ENCODE assay signal across 8 mouse cellular contexts in the genomic region with DNA sequence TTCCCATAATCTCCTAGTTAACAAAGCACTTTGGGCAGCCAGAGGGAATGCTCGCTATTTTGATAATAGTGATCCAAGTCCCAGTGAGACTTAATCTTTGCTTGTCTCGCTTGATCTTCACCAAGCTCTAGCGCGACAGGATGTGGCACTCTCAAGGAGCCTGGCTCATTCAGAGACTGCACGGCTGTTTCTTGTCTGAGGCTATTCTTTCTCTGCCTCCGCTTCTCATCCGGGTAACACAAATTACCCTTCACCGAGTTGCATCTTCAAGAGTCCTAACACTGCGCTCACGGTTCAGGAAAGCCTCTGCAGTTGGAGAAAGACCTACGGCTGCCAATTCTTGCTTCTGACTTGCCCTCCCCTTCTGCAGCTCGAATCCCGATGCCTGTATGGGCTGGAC. TPM values are rescaled to one million over a fixed set of nuclear protein-coding genes. Genes with fewer than 3 reads are reported as not detected.
DNase-seq lines count a peak whose midpoint lies in the region; ATAC-seq and TF ChIP-seq lines count a peak whose summit lies in the region.

No protein-coding gene starts in this region.

- H3K4me2 ChIP-seq in heart, embryonic 15.5 days, result peak overlapping the region; percentile 96
- peak overlapping the region; percentile 93 for H3K4me2 ChIP-seq in midbrain, embryonic 13.5 days (replicated peaks)

- TF ChIP-seq POLR2A in MEL (IDR thresholded peaks at IDR 0.05; ENCODE audit: control insufficient read depth in 1 of 2, insufficient read depth in 1 of 2, low read depth in 1 of 2, low read length in 2 of 2, poor library complexity in 1 of 2), result no peak

- no peaks in the 10 kb centered on the region for H3K9me3 ChIP-seq in heart, embryonic 15.5 days (replicated peaks)
- no peaks in the 10 kb centered on the region for H3K9me3 ChIP-seq in MEL (replicated peaks; ENCODE audit: insufficient read depth, low read length)
- no peaks in the 10 kb centered on the region for H3K9me3 ChIP-seq in hindbrain, embryonic 10.5 days
- H3K9me3 ChIP-seq in midbrain, embryonic 13.5 days, result no peaks in the 10 kb centered on the region

- ATAC-seq in heart, embryonic 15.5 days (replicated peaks; ENCODE audit: insufficient number of reproducible peaks, insufficient read depth, low FRiP score, low read depth), result no peak
- ATAC-seq in midbrain, embryonic 13.5 days, result 0 out of 2 replicates have a peak, but pooled peaks have one; percentile 5
- no peak for ATAC-seq in erythroid progenitor cell, adult 5-6 weeks (replicated peaks; ENCODE audit: low FRiP score, poor library complexity, severe bottlenecking)

- H3K9ac ChIP-seq in heart, embryonic 15.5 days, result peak overlapping the region; percentile 73
- peak overlapping the region; percentile 66 for H3K9ac ChIP-seq in MEL (ENCODE audit: control insufficient read depth, low read depth, low read length, poor library complexity, severe bottlenecking)
- H3K9ac ChIP-seq in midbrain, embryonic 13.5 days (replicated peaks), result peak overlapping the region; percentile 86

- TF ChIP-seq CTCF in MEL (IDR thresholded peaks at IDR 0.05 in 2 of 3, conservative IDR thresholded peaks at IDR 0.05 in 1 of 3; ENCODE audit: control insufficient read depth in 1 of 3, insufficient read depth in 1 of 3, low read depth in 2 of 3, low read length in 3 of 3, poor library complexity in 1 of 3, severe bottlenecking in 1 of 3), result no peak

- H3K4me1 ChIP-seq in heart, embryonic 15.5 days (replicated peaks), result peaks cover 13% of the 10 kb centered on the region
- H3K4me1 ChIP-seq in MEL (ENCODE audit: control insufficient read depth in 1 of 2, insufficient read depth in 2 of 2, low read length in 2 of 2), result peaks cover 0 to 19% of the 10 kb centered on the region in 2 experiments; a peak in 2 of 4 replicates
- H3K4me1 ChIP-seq in hindbrain, embryonic 10.5 days (replicated peaks), result peaks cover 20% of the 10 kb centered on the region
- peaks cover 27% of the 10 kb centered on the region for H3K4me1 ChIP-seq in midbrain, embryonic 13.5 days (replicated peaks)

- peaks cover 13% of the 10 kb centered on the region for H3K36me3 ChIP-seq in heart, embryonic 15.5 days
- H3K36me3 ChIP-seq in MEL (ENCODE audit: control insufficient read depth in 1 of 2, insufficient read depth in 2 of 2, low read length in 2 of 2), result peaks cover 0 to 4% of the 10 kb centered on the region in 2 experiments; a peak in 2 of 4 replicates
- peaks cover 14% of the 10 kb centered on the region for H3K36me3 ChIP-seq in hindbrain, embryonic 10.5 days
- H3K36me3 ChIP-seq in midbrain, embryonic 13.5 days, result peaks cover 23% of the 10 kb centered on the region

- H3K79me2 ChIP-seq in MEL (ENCODE audit: control insufficient read depth, insufficient read depth, low read length, poor library complexity), result peaks cover 7% of the 10 kb centered on the region

- no peak overlapping the region for H3K27ac ChIP-seq in heart, embryonic 15.5 days
- no peak overlapping the region for H3K27ac ChIP-seq in MEL (ENCODE audit: control insufficient read depth, low read depth, low read length)
- H3K27ac ChIP-seq in hindbrain, embryonic 10.5 days, result peak overlapping the region; percentile 83
- H3K27ac ChIP-seq in midbrain, embryonic 13.5 days, result peak overlapping the region; percentile 72

- no peak for TF ChIP-seq RAD21 in MEL (IDR thresholded peaks at IDR 0.05; ENCODE audit: low read depth, low read length)

- 24% methylated on average over 13 of the region's 13 CpGs for WGBS in heart, embryonic 15.5 days
- WGBS in hindbrain, embryonic 10.5 days, result 38% methylated on average over 13 of the region's 13 CpGs
- 35% methylated on average over 13 of the region's 13 CpGs for WGBS in midbrain, embryonic 13.5 days

- H3K4me3 ChIP-seq in heart, embryonic 15.5 days, result peak overlapping the region; percentile 91
- peak overlapping the region; percentile 59 to 94 for H3K4me3 ChIP-seq in MEL (ENCODE audit: control insufficient read depth in 1 of 2, insufficient read depth in 1 of 2, low read depth in 2 of 2, low read length in 2 of 2)
- peak overlapping the region; percentile 87 for H3K4me3 ChIP-seq in hindbrain, embryonic 10.5 days
- H3K4me3 ChIP-seq in midbrain, embryonic 13.5 days (replicated peaks), result peak overlapping the region; percentile 89

- no peak for DNase-seq in heart, adult 18-20 months
- peak; percentile 19 for DNase-seq in MEL (ENCODE audit: low read depth, low spot score)
- no peak for DNase-seq in hindbrain, embryonic 10.5 days (ENCODE audit: low spot score)
- DNase-seq in ovary, postnatal 10 days (ENCODE audit: low spot score), result no peak
- DNase-seq in cerebellum, adult 18-20 months, result no peak

- H3K27me3 ChIP-seq in heart, embryonic 15.5 days, result no peaks in the 10 kb centered on the region
- no peaks in the 10 kb centered on the region for H3K27me3 ChIP-seq in MEL (ENCODE audit: control insufficient read depth in 1 of 2, insufficient read depth in 2 of 2, low read length in 2 of 2)
- H3K27me3 ChIP-seq in hindbrain, embryonic 10.5 days (ENCODE audit: insufficient read depth, poor library complexity, severe bottlenecking), result 0 out of 2 replicates have a peak, but pooled peaks cover 5% of the 10 kb centered on the region
- 0 out of 2 replicates have a peak, but pooled peaks cover 5% of the 10 kb centered on the region for H3K27me3 ChIP-seq in midbrain, embryonic 13.5 days

- TF ChIP-seq EP300 in MEL (IDR thresholded peaks at IDR 0.05; ENCODE audit: low read depth in 1 of 2, low read length in 2 of 2), result no peak

TF ChIP-seq in MEL, 35 proteins besides CTCF, POLR2A, EP300 and RAD21:
- TF ChIP-seq POLR2AphosphoS2 (IDR thresholded peaks at IDR 0.05; ENCODE audit: low read length) (no peak), MYC (IDR thresholded peaks at IDR 0.05; ENCODE audit: low read depth, low read length) (no peak), BHLHE40 (IDR thresholded peaks at IDR 0.05; ENCODE audit: borderline replicate concordance, low read depth, low read length) (no peak), MAZ (IDR thresholded peaks at IDR 0.05; ENCODE audit: low read depth, low read length) (no peak), TBP (IDR thresholded peaks at IDR 0.05; ENCODE audit: low read depth, low read length) (no peak)
TF ChIP-seq in MEL: peak in this region for 0.

RNA-seq across cellular contexts. Expression of a gene that starts 0.6 kb away (rescaled TPM):
- 57.7 and 73.4 TPM in 2 replicates for polyA plus RNA-seq in heart, embryonic 15.5 days (2015; fragmentation: Nextera tagmentation; extraction: Ambion mirVana)
- 10 to 100 TPM; 28.0 to 32.0 TPM for total RNA-seq in heart, adult 18-20 months (2021)
- total RNA-seq in MEL (2012; rRNA removed), result 77.3 and 90.6 TPM in 2 replicates
- polyA plus RNA-seq in MEL (2012; ENCODE audit: insufficient read depth in 1 of 2, insufficient read length in 2 of 2, low read depth in 1 of 2, low replicate concordance in 2 of 2, missing spikeins in 1 of 2), result 10 to 100 TPM in 1 of 2 experiments, not detected in 1; 89.7 TPM
- 110 and 134 TPM in 2 replicates for polyA plus RNA-seq in hindbrain, embryonic 10.5 days (2016; fragmentation: Nextera tagmentation; extraction: Ambion mirVana)
- 169 and 177 TPM in 2 replicates for polyA plus RNA-seq in midbrain, embryonic 13.5 days (2015; fragmentation: Nextera tagmentation; extraction: Ambion mirVana)
- 25.2 and 46.9 TPM in 2 replicates for total RNA-seq in erythroid progenitor cell, adult 5-6 weeks (2015; ENCODE audit: low replicate concordance)
- 22.1 and 24.4 TPM in 2 replicates for total RNA-seq in erythroid progenitor cell, adult 5-6 weeks (2017; ENCODE audit: low replicate concordance)

RNA-seq across cellular contexts. Expression of a gene that starts 9.4 kb away (rescaled TPM):
- 5.7 and 7.0 TPM in 2 replicates for polyA plus RNA-seq in heart, embryonic 15.5 days (2015; fragmentation: Nextera tagmentation; extraction: Ambion mirVana)
- total RNA-seq in heart, adult 18-20 months (2021), result 1 to 10 TPM; 5.7 to 5.9 TPM
- total RNA-seq in MEL (2012; rRNA removed), result 1.8 TPM in 2 replicates
- 1 to 10 TPM in 1 of 2 experiments, not detected in 1; 4.3 TPM for polyA plus RNA-seq in MEL (2012; ENCODE audit: insufficient read depth in 1 of 2, insufficient read length in 2 of 2, low read depth in 1 of 2, low replicate concordance in 2 of 2, missing spikeins in 1 of 2)
- 6.3 and 8.0 TPM in 2 replicates for polyA plus RNA-seq in hindbrain, embryonic 10.5 days (2016; fragmentation: Nextera tagmentation; extraction: Ambion mirVana)
- 10.4 TPM in 2 replicates for polyA plus RNA-seq in midbrain, embryonic 13.5 days (2015; fragmentation: Nextera tagmentation; extraction: Ambion mirVana)
- 2.1 and 6.1 TPM in 2 replicates for total RNA-seq in erythroid progenitor cell, adult 5-6 weeks (2015; ENCODE audit: low replicate concordance)
- 4.2 TPM in 1 of 2 replicates, not detected in the other for total RNA-seq in erythroid progenitor cell, adult 5-6 weeks (2017; ENCODE audit: low replicate concordance)

RNA-seq across cellular contexts. Expression of a gene that starts 27.0 kb away (rescaled TPM):
- polyA plus RNA-seq in heart, embryonic 15.5 days (2015; fragmentation: Nextera tagmentation; extraction: Ambion mirVana), result 45.6 and 65.5 TPM in 2 replicates
- total RNA-seq in heart, adult 18-20 months (2021), result 10 to 100 TPM; 42.6 to 43.3 TPM
- 30.5 and 32.2 TPM in 2 replicates for total RNA-seq in MEL (2012; rRNA removed)
- polyA plus RNA-seq in MEL (2012; ENCODE audit: insufficient read depth in 1 of 2, insufficient read length in 2 of 2, low read depth in 1 of 2, low replicate concordance in 2 of 2, missing spikeins in 1 of 2), result 10 to 100 TPM in 1 of 2 experiments, not detected in 1; 73.7 TPM
- polyA plus RNA-seq in hindbrain, embryonic 10.5 days (2016; fragmentation: Nextera tagmentation; extraction: Ambion mirVana), result 58.7 and 62.5 TPM in 2 replicates
- polyA plus RNA-seq in midbrain, embryonic 13.5 days (2015; fragmentation: Nextera tagmentation; extraction: Ambion mirVana), result 69.3 and 70.0 TPM in 2 replicates
- total RNA-seq in erythroid progenitor cell, adult 5-6 weeks (2015; ENCODE audit: low replicate concordance), result 22.3 and 32.3 TPM in 2 replicates
- 18.6 and 29.7 TPM in 2 replicates for total RNA-seq in erythroid progenitor cell, adult 5-6 weeks (2017; ENCODE audit: low replicate concordance)

Comparison
In these comparisons a context has a peak if more than half of its experiments do, and no peak if none do; other contexts are left out.
1. H3K27ac ChIP-seq: peak in hindbrain, embryonic 10.5 days (single experiment) and midbrain, embryonic 13.5 days (single experiment); none in heart, embryonic 15.5 days (single experiment) and MEL (single experiment).
2. Peak in every context shown above with its lines, with median percentiles within 50 percentile points of each other: H3K4me3 ChIP-seq and H3K9ac ChIP-seq.